Mouse (Mus musculus): ENCODE measurements around the gene Med15.

GRCm38 (mm10) chr16:17647566-17648340 lies 84.9 kb downstream of the Med15 start:
- no peak for TF ChIP-seq CTCF (IDR thresholded peaks at IDR 0.05)
- TF ChIP-seq EP300 (IDR thresholded peaks at IDR 0.05), result no peak
